Mouse (Mus musculus) 3134 (cell line): ENCODE data around the gene Ddx42.
A peak's percentile ranks its signal among the peaks of the same experiment; 100 is the strongest.
"Not testable (repeated sequence)": the region's sequence is repeated elsewhere in the genome, so short reads cannot be mapped to it uniquely, and the experiment has no call there.

ENCODE experiments used
- DNase-seq: peaks from one replicate; pipeline ENCODE4 v3.0.0-alpha.2; 2011; ENCODE audit warnings: low spot score; ENCODE audit not compliant: insufficient read length; ENCODE audit errors: extremely low read depth

Gene Ddx42

DNA sequence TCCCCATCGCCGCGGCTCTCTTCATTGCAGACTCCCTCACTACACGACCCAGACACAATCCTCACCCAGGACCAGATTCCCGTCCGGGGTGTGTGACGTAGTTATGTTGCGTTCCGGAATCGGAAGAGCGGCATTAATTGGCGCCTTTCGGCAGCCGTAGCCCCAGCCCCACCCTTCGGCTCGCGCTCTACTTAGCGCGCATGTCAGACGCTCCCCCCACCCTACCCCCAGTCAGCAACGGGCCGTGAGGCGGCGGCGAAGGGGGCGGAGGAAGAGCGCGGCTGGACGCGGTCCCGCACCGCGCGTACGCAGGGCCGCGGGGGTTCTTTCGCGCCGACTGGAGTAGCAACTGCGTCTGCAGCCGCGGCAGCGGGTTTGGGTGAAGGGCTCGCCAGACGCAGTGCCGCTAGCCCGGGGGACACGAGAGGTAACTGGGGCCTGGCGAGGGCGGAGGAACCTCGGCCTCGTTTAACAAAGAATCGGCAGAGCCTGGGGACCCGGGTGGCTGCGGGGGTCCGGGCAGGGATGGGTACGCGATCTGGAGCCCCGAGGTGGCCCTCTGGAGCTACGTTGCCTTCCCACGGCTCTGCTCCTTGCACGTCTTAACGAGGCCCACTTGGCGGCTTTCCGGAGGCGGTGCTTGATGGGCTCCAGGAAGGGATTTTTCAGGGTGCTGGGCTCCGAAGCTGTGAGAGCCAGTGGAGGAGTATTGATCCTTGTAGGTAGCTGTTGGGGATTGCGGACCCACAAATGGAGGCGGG lies at the start of gene Ddx42:
Ddx42 (plus strand) TSS at position 197 of the 761 bp plus-strand sequence.
- peak; percentile 97 for DNase-seq

DNA sequence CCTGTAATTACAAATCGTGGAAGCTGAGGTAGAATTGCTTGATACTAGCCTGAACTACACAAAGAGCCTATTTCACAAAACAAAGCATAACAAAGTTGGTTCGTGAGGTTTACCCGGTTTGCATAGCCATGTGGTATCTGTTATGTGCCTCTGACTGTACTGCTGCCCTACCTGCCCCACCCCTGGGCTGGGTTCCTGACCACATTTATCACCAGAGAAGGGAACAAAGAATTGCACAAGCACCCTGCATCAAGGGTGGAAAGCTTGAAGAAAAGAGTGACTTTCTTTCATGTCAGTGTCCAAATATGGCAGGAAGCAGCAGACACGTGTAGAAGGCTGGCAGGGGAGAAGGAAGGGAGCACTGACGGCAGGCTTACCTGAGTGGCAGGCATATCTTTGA lies 49.3 kb upstream of the Ddx42 start:
- no peak for DNase-seq

DNA sequence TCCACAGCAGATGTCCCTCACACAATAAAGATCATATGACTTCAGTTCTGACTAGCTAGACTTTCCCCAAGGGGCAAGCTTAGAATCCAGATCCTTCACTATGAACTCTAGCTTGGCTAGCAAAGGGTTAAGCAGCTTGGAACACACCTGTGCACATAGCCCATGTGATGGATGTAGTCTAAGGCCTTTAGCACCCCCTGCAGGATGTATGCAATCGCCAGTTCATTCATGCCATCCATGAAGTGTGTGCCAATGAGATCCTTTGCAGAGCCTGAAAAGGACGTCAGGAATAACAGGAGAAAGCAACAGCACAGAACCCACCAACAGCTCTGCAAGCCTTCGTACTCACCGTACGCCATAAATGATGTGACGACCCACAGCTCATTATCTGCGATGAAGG lies 45.9 kb upstream of the Ddx42 start:
- no peak for DNase-seq

DNA sequence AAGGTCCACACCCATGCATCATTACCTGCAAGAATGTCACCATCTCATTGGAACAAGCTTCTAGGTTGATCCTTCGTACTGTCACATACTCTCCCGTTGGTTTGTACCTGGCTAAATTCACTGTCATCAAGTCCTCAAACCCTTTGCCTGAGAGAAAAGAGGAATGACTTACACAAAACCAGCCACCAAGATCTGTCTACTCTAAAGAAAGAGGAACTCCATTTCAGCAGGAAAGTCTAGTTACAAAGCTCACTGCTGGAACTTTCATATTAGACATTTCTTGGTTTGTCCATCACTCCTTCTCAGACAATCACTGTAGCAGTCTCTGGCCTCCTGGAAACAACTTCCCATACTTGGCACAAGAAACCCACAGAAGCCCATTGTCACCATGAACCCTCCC lies 43.5 kb upstream of the Ddx42 start:
- DNase-seq = no peak

DNA sequence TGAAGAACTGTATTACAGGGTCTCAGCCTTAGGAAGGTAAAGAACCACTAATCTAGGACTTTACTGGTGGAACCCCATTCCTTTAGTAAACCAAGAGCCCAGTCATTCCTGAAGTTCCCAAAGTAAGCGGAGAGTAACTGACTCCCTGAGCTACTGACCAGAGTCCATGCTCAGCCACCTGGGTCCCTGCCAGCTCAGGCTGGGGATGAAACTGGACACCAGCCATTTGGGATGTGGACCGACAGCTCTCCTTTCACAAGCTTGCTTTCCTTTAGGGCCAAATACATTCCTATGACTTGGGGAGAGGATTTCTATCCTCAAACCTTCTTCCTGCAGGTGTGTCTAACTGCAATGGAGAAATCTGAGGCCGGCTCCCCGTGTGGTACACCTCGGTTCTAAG lies 42.4 kb upstream of the Ddx42 start:
- DNase-seq = no peak

DNA sequence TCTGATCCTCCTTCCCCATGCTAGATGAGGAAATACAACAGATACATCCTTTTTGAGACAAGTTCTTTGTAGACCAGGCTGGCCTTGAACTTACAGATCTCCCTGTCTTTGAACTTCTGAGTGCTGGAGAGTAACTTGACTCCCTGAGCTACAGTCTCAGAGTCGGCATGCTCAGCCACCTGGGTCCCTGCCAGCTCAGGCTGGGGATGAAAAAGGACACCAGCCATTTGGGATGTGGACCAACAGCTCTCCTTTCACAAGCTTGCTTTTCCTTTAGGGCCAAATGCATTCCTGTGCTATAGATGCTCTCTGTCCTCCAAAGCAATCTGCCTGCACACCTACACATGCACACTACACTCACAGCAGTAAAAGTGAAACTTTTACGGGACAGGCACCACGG lies 41.6 kb upstream of the Ddx42 start:
- DNase-seq = no peak

DNA sequence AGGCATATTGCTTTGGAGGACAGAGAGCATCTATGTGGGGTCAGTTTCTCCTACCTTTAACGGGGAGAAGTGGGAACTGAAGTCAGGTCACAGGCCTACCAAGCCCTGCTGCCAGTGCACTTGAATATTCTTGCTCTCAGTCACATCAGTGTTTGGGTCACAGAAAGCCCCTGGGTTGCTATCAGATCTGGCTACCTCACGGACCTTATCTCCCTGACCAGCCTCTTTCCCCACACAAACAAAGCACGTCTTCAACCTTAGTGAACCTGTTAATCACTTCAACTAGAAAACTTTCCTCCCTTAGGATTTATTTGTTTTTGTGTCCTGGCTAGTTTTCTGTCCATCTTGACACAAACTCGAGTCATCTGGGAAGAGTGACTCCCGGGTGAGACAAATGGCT lies 40.4 kb upstream of the Ddx42 start:
- DNase-seq = no peak

DNA sequence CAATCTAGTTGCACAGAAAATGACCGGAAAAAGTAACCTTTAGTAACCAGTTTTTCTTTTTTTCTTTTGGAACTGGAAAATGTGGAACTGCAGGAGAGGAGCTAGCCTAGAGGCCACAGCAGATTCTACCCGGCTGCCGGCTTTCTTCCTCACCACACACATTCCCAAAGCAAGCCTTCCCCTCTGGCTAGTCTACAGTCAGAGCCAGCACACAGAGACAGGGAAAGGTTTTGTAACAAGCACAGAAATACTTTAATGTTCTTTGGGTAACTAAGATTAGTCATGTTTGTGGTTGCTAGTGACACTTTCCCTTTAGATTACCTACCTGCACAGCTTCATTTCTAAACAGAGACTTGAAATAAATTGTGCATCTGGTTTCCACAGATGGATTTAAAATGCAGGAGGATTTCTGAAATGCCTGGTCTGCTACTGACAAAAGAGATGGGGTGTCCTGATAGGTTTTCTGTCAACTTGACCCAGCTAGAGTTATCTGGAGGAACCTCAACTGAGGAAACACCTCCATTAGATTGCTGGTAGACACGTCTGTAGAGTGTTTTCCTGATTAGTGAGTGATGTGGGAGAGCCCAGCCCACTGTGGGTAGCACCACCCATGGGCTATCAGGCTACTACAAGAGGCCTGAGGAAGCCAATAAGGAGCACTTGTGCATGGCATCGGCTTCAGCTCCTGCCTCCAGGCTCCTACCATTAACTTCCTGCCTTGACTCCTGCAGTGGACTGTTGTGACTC lies 38.5 kb upstream of the Ddx42 start:
- DNase-seq = no peak

DNA sequence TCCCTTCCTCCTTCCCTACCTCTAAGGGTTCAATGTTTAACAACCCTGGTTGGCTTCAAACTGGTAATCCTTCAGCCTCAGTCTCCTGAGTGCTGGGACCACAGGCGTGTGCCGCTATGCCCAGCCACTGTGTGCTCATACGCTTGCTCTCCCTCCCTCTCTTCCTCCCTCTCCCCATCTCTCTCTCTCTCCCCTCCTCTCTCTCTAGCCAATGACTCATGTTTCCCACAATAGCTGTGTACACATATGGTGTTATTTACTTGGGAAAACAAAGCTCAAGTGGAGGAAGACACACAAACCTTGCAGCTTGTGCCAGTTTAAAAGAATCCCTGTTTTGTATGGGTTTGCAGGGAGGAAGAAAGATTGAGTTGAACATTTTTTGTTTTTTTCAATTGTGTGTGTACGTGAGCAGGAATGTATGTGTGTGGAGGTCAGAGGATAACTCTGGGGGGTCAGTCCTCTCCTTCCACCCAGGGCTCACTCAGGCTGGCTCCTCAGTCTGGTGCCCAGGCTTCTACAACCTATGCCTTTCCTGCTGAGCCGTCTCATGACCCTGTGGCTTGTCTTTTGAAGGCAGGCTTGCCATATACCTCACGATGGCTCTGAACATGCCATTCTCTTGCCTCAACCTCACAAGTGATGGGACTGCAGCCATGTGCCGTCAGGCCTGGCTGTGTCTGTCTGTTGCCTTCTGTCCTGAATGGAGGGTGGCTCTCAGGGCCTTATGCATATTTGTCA lies 36.8 kb upstream of the Ddx42 start:
- DNase-seq = no peak

DNA sequence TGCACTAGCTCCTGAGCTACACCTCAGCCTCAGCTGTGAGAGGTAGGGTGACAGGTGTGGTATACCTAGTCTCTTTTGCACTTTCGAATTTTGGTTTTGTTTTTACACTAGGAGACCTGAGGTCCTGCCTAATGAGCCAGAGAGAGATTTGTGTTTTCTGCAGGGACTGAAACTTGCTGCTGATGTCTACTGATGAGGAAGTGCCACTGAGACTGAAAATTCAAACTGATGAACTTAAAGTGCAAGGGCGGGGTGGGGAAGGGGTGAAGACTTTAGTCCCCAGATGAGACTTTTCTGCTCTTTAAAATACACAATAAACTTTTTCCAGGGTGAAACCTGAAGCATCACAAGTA lies 36.3 kb upstream of the Ddx42 start:
- no peak for DNase-seq

DNA sequence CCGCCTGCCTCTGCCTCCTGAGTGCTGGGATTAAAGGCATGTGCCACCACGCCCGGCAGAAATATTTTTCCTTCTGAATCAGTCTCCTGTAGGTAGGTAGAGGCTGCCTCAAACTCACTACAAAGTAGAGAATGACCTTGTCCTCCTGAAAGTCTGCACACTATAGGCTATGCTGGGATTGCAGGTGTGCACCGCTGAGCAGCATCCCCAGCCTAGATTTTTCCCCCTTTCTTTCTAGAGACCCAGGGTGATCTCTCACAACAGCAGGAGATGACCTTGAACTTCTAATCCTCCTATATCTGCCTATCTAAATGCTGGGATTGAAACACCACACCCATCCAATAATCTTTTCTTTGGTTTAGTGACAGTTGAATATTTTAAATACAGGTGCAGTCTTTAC lies 29.4 kb upstream of the Ddx42 start:
- DNase-seq = no peak

DNA sequence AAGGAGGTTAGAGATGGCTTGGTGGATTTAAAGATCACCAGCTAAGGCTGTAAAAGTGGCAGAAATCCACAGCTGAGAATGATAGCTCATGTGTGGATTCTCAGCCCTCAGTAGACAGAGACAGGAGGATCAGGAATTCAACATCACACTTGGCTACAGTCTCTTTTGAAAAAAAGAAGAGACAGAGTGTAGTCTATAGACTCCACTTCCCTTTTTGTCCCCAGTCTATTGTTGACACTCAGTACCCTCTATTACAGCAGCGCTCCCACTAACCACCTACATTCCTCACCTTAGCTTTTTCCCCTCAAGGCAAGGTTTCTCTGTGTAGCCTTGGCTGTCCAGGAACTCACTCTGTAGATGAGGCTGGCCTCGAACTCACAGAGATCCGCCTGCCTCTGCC lies 25.0 kb upstream of the Ddx42 start:
- DNase-seq = no peak

DNA sequence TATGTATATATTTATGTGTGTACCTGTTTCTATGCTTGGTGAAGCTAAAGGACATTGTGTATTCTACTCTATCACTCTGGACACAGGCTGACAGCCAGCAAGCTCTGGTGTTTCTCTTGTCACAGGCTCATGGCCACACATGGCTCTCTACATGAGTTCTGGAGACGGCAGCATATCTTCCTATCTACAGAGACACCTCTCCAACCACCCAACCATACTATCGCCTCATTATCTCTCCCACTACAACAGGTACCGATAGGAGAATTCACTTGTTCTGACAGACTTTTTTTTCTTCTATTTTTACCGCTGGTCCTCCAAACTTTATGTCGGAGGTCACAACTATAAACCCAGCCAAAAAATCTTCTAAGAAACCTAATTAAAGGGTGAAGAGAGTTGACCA lies 24.5 kb upstream of the Ddx42 start:
- no peak for DNase-seq

DNA sequence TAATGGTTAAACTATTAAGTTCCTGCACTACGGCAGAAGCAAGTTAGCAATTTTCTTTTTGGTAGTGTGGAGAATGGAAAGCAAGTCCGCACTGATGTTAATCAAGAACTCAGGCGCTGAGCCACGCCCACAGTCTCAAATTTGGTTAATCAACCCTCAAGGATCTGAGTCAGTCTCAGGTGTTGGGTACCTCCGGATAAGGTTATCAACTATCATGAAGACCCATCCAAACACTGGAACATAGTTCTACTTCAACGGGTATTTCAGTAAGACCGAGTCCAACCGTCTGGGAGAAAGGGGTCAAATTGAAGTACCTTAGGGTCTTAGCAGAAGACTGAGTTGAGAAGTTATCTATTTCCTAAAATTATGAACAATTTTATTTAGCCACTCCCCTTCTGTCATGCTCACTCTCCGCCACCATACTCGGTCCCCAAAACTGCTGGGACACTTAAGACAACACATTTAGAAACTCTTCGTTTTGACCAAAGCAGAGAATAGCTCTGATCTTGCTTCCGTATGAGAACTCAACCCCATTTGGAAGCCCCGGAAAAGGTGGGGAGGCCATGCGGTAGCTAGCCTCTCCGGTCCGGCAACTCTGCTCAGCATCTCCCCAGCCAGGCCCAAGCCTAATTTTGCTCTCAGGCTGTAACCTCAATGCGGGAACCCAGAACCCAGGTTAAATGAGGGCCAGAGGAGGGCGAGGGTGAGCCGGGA lies 23.9 kb upstream of the Ddx42 start:
- no peak for DNase-seq

DNA sequence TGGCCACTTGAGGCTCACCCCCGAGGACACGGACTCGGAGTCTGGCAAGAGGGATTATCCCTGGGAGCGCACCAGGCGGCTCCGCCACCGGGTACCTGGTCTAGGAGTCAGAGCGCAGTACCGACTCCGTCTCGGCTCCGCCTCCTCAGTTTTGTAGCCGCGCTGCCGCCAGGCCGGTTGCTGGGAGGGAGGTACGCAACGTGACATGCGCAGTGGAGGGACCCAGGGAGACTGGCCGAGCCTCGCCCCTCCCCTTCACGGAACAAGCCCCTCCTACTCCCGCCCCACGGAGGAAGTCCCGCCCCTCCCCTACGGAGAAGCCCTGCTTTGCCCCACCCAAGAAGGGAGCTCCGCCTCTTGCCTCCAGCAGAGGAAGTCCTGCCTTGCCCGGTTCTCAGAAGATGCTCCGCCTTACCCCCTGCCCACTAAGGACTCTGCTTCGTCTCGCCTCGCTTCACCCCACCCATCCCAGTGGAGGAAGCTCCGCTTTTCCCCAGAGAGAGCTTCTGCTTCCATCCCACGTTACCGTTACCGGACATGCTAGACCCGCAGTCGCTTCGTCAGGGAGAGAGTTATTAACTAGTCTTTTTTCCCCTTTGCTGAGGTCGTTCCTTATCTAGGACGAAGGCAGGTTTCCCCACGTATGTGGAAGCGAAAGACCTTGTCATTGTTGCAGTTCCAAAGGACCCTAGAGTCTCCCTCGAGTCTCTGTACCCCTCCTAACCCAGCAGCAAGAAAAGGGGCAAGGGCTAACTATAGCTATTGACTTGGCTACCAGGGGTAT lies 23.2 kb upstream of the Ddx42 start:
- DNase-seq = peak; percentile 99

DNA sequence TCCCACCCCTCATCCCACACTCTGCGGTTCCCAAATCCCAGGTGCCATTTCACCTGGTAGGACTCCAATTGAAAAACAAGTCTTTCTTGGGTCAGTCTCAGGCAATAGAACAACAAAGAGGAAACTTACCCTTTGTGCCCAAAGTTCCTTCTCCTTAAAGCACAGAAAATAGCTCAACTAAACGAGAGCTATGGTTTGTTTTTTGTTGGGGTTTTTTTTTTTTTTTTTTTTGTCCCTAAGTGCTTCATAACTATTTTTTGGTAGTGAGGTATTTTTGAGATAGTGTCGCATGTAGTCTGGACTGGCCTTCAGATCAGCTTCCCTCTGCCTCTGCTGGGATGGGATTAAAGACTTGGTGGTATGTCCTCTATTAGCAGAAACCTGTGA lies 22.6 kb upstream of the Ddx42 start:
- no peak for DNase-seq

DNA sequence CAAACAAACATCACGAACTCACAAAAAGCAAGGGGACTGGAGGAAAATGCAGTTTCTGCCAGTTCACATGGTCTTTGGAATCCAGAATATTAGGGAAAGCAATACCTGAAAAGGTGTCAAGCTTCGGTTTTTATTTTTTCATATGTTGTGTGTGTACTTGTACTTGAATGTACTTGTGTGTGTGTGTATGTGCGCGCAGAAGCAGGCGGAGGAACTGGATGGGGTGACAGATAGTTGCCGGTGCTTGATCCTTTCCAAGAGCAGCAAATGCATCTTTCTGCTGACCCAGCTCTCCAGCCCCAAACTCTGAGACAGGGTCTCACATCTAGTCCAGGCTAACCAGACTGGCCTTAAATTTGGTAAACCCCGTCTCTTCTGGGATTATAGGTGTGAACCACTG lies 21.8 kb upstream of the Ddx42 start:
- no peak for DNase-seq

DNA sequence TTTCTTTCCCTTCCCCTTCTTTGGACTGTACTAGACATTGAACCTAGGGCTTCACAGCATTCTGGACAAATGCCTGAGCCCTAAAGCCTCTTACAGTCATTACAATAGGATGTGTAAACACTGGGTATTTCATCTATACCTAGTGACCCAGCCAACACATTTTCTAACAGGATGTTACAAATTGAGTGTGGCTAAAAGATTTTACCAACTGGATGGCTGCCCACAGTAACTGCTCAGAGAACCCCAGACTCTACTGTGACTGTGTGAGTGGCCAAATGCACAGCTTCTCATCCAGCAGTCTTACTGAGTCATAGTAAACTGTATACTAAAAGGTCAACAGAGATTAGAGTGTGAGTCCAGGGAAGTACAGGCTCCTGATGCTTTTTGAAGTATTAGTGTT lies 21.4 kb upstream of the Ddx42 start:
- no peak for DNase-seq

DNA sequence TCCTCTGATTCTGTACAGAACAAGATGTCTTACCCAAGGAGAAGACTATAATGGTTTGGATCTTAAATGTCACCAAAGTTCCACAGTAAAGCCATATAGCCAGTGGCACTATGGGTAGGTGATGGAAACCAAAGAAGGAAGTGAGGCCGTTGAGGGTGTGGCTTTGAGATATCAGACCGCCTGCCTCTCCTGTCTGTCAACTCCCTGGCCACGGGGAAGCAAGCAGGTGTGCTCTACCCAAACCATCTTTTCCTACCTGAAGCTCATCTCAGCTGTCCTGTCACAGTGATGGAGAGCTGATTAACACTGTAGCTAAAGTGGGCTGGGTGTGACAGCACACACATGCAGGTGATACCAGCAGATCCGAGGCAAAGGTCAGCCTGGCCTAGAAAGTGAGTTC lies 18.4 kb upstream of the Ddx42 start:
- DNase-seq = no peak

DNA sequence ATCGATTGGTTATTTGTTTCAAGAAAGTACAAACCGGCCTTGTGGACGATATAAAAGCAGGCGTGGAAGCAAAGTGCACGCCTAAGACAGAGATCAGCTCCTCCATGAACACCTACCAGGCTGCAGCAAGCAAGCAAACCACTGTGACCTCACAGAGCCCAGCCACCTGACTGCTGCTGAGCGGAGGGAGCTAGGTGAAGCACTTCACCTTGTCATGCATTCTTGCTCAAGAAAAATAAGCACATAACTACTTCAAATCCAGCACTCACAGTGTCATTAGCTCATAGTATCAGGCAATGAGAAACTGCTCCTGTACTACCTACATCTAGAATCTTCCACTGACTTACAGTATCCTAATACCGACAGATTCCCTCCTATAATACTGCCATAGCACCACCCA lies 16.7 kb upstream of the Ddx42 start:
- DNase-seq = not testable (repeated sequence)
